Mouse (Mus musculus): ENCODE results near the gene Tbx15. TPM values are rescaled to one million over a fixed set of nuclear protein-coding genes. Genes with fewer than 3 reads are reported as not detected.

The Tbx15 gene
- 0.58 TPM in 1 of 2 replicates, not detected in the other for total RNA-seq (2015; ENCODE audit: low replicate concordance)
- 0.14 and 0.85 TPM in 2 replicates for total RNA-seq (2017; ENCODE audit: low replicate concordance)

GRCm38 (mm10) chr3:99240213-99240720 is at the start of gene Tbx15:
Tbx15 (plus strand) TSS chr3:99240381.
- no peak for ATAC-seq (replicated peaks; ENCODE audit: low FRiP score, poor library complexity, severe bottlenecking)

DNA sequence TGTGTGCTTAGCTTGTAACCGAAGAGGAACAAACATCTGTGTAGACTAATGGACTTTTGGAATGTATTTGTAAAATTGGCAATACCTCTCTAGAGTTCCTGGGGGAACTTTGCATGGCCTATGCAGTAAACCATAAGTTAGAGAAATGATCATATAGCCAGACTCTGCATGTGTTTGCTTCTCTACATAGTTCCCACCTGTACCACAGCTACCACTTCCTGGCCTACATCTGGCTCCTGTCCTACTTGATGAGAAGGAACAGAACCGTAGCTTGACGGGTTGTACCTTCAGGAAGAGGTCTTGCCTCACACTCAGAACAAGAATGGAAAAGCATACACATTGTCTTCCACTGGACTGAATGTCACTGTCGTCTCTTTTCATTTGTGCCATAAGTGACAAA is 46.6 kb upstream of the Tbx15 start:
- ATAC-seq (replicated peaks; ENCODE audit: low FRiP score, poor library complexity, severe bottlenecking) = no peak

GRCm38 (mm10) chr3:99203331-99203730 is 36.9 kb upstream of the Tbx15 start:
- no peak for ATAC-seq (replicated peaks; ENCODE audit: low FRiP score, poor library complexity, severe bottlenecking)

DNA sequence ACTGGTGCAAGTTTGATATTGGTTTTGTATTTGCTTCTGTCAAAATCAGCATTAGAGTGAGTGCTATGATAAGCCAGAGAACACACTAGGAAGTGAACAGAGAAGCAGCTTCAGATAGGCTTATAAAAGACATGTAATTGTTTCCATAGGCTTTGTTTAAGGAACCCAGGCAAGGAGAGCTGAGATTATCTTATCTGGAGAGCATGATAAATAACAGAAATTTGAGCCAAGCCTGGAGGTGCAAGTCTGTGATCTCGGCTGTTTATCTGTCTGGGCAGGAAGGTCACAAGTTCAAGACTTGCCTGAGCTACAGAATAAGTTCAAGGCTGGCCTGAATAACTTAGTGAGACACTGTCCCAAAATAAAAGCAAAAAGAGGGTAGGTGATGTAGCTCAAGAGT is 31.8 kb upstream of the Tbx15 start:
- no peak for ATAC-seq (replicated peaks; ENCODE audit: low FRiP score, poor library complexity, severe bottlenecking)

DNA sequence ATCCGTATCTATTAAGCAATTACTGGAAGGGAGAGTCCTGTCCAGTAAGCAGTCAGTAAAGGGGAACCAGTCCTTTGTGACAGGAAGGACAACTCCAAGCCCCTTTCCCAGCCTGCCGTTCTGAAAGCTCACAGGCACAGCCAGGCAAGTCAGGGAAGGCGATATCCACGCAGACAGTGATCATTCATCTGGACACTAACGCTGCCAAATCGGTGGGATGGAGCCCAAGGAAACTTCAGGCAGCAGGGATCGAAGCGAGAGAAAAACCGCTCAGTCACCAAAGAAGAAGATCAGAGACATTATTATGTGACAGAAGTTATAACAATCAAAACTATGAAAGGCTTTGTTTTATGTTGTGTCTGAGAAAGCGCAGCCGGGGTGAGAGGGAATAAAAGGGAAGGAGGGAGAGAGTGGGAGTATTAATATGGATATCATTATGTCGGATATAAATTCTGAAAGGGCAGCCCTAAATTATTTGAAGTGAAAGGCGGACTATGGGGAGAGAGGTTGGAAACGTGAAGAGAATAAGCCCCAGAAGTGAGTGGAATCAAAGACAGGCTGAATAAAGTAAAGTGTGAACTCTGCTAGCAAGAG is 29.0 kb upstream of the Tbx15 start:
- ATAC-seq (replicated peaks; ENCODE audit: low FRiP score, poor library complexity, severe bottlenecking) = no peak

GRCm38 (mm10) chr3:99227807-99228206 is 12.4 kb upstream of the Tbx15 start:
- no peak for ATAC-seq (replicated peaks; ENCODE audit: low FRiP score, poor library complexity, severe bottlenecking)

- ATAC-seq (replicated peaks; ENCODE audit: low FRiP score, poor library complexity, severe bottlenecking) = no peak
Observed at GRCm38 (mm10) chr3:99233393-99234318, 6.5 kb upstream of the Tbx15 start.

GRCm38 (mm10) chr3:99234319-99234869 is 5.8 kb upstream of the Tbx15 start:
- no peak for ATAC-seq (replicated peaks; ENCODE audit: low FRiP score, poor library complexity, severe bottlenecking)

DNA sequence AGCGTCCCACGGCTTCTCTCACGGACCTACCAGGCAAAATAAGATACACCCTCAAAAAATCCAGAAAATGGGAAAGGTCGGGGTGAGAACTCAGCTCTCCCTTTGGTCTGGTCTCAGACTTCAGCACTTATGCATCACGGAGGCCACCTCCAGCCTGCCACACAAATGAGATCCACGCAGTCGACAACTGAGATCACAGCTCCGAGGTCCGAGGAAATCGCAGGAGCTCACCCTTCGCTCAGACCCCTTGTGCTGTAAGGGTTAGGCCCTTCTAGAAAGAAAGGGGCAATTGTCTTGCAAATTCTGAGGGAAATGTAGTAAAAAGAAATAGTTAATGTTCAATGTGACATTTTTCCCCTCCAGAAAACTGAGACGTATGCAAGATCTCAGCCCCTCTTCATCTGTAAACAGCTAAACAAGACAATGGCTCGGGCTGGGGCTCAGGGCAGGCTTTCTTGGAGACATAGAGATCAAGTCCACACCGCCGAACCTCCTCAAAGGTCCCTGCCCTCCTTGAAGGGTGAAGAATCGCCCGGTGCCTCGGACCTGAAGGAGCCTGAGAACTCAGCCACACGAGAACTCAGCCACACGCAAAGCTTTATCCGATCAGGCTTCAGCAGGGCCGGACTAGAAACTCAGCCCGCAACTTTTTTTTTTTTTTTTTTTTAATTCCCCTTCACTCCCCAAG is 4.9 kb upstream of the Tbx15 start:
- no peak for ATAC-seq (replicated peaks; ENCODE audit: low FRiP score, poor library complexity, severe bottlenecking)

GRCm38 (mm10) chr3:99235804-99236755 is 4.1 kb upstream of the Tbx15 start:
- ATAC-seq (replicated peaks; ENCODE audit: low FRiP score, poor library complexity, severe bottlenecking) = no peak

- ATAC-seq (replicated peaks; ENCODE audit: low FRiP score, poor library complexity, severe bottlenecking) = no peak
Observed at GRCm38 (mm10) chr3:99238691-99239090, 1.5 kb upstream of the Tbx15 start.

DNA sequence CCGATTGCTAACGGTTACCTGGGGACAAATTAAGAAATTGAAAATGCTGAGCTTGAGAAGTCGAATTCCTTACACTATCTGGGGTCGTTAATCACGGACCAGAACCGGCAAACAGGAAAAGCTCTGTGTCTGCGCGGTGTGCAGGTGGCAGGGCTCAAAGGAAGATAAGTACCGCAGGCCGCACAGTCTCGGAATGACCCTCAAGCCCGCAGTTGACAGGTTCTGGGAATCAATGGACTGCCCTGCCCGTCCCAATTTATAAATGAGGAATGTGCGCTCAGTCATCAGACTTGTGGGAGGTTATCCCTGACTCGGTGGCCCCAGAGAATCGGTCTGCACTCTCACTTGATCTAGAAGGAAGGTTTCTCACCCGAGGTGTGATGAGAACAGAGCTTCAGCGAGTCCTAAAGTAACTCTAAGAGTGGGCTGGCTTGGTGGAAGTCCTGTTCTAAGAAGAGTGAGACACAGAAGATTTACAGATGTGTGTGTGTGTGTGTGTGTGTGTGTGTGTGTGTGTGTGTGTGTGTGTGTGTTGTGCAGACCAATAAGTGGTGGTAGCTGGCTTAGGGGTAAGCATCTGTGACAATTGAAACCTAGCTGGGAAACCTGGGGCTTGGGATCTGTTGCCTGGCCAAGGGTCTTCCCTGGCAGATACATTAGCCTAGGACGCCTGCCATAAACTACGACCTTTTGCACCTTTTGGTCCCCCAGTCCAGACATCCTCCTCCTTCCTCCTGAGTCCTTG is 708 bp upstream of the Tbx15 start:
- no peak for ATAC-seq (replicated peaks; ENCODE audit: low FRiP score, poor library complexity, severe bottlenecking)

GRCm38 (mm10) chr3:99240811-99241738 is 894 bp downstream of the Tbx15 start:
- no peak for ATAC-seq (replicated peaks; ENCODE audit: low FRiP score, poor library complexity, severe bottlenecking)

DNA sequence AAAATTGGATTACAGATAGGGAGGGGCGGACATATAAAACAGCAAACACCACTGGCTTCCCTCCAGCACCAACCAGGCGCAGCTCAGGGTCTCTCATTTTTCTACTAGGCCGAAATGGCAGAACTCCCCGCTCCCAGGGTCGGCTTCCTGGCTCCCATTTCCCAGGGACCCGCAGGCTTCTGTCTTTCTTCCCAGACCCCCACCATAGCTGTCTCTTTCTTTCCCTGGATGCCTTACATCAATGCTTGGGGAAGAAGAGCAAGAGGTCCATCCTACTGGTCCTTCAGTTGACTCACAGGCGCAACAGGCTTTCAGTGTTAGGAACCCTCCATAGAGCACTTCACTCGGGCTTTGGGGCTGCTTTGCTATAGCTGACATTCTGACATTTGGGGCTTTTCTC is 2.3 kb downstream of the Tbx15 start:
- no peak for ATAC-seq (replicated peaks; ENCODE audit: low FRiP score, poor library complexity, severe bottlenecking)

- no peak for ATAC-seq (replicated peaks; ENCODE audit: low FRiP score, poor library complexity, severe bottlenecking)
Observed at GRCm38 (mm10) chr3:99245341-99245740, 5.2 kb downstream of the Tbx15 start.

- no peak for ATAC-seq (replicated peaks; ENCODE audit: low FRiP score, poor library complexity, severe bottlenecking)
Observed at GRCm38 (mm10) chr3:99246629-99247028, 6.4 kb downstream of the Tbx15 start.

DNA sequence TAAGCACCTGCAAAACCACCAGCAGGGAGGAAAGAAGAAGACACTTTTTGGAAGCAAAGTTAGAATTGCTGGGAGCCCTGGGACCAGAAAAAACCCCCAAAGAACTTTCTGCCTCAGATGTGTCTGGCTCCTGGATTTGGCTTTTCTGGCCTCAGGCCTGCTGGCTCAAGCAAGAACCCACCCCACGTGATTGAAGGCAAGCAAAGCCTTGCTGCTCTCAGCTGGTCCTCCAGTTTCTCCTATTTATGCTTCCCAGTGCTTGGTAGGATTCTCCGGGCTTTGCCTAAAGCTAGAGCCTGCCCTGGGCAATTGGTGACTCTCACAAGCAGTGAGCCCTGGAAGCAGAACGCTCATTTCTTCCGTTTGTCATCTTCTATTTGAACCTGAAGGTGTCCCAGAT is 7.4 kb downstream of the Tbx15 start:
- ATAC-seq (replicated peaks; ENCODE audit: low FRiP score, poor library complexity, severe bottlenecking) = no peak
